Mouse (Mus musculus): ENCODE measurements around the gene Ccdc32.

- TF ChIP-seq CTCF (IDR thresholded peaks at IDR 0.05; ENCODE audit: insufficient read depth, low read length) (no peak), POLR2A (IDR thresholded peaks at IDR 0.05; ENCODE audit: borderline replicate concordance, extremely low read depth, low read depth, low read length) (no peak)
Measured at GRCm38 (mm10) chr2:118972048-118972447, 57.1 kb downstream of the Ccdc32 start.

All from lung, adult 2 months (tissue).